Mouse (Mus musculus) liver, adult 2 months (tissue): ENCODE measurements around the gene Scn8a. TPM values are rescaled to one million over a fixed set of nuclear protein-coding genes. Genes with fewer than 3 reads are reported as not detected.
A peak's percentile ranks its signal among the peaks of the same experiment; 100 is the strongest.

ENCODE experiments used
- DNase-seq: peaks from one replicate; pipeline ENCODE4 v3.0.0-alpha.2; 2011; ENCODE audit warnings: low read depth, low spot score; ENCODE audit errors: extremely low read depth
- H3K27ac ChIP-seq: fragments of 200-500 bp; replicated peaks from 2 replicates; pipeline ENCODE4 v1.5.1; 2012; ENCODE audit warnings: low read depth, mild to moderate bottlenecking, control low read depth, inconsistent platforms, low read length; ENCODE audit not compliant: insufficient read depth
- H3K27me3 ChIP-seq: fragments of 200-500 bp; 2 replicates; pipeline ENCODE4 v1.6.1; 2012; ENCODE audit warnings: mild to moderate bottlenecking, moderate library complexity, low read length, inconsistent platforms; ENCODE audit not compliant: control insufficient read depth, insufficient read depth
- H3K36me3 ChIP-seq: fragments of 200-500 bp; 2 replicates; pipeline ENCODE4 v1.6.1; 2012; ENCODE audit warnings: low read length, inconsistent platforms; ENCODE audit not compliant: control insufficient read depth, insufficient read depth
- H3K4me1 ChIP-seq: fragments of 200-500 bp; 2 replicates; pipeline ENCODE4 v1.6.1; 2011; ENCODE audit warnings: low read length; ENCODE audit not compliant: control insufficient read depth, insufficient read depth
- H3K4me3 ChIP-seq: fragments of 200-500 bp; 2 replicates; pipeline ENCODE4 v1.5.1; 2011; ENCODE audit warnings: low read depth, mild to moderate bottlenecking, control low read depth, low read length, moderate library complexity; ENCODE audit not compliant: insufficient read depth
- H3K79me2 ChIP-seq: fragments of 200-500 bp; 2 replicates; pipeline ENCODE4 v1.6.1; 2012; ENCODE audit warnings: inconsistent platforms, mild to moderate bottlenecking, low read length, moderate library complexity; ENCODE audit not compliant: control insufficient read depth, insufficient read depth
- H3K9ac ChIP-seq: fragments of 200-500 bp; 2 replicates; pipeline ENCODE4 v1.6.1; 2012; ENCODE audit warnings: low read depth, mild to moderate bottlenecking, control low read depth, inconsistent platforms, low read length
- CTCF ChIP-seq: fragments of 200-500 bp; IDR thresholded peaks from 2 replicates; pipeline ENCODE4 v1.5.1; 2011; ENCODE audit warnings: low read depth, low read length, control low read depth
- POLR2A ChIP-seq: fragments of 200-500 bp; IDR thresholded peaks from 2 replicates; pipeline ENCODE4 v1.6.1; 2011; ENCODE audit warnings: low read length, control low read depth; ENCODE audit not compliant: insufficient read depth; ENCODE audit errors: extremely low read depth
- WGBS: fragments of 180-500 bp; shearing (Covaris S2); methylation state at CpG from one replicate; pipeline ENCODE4 v1.1.7; 2018; 5-methylcytosine and 5-hydroxymethylcytosine counted together
- polyA plus RNA-seq: library from polyadenylated mRNA; depleted of rRNA; stranded (reverse); fragments of >200 nt; gene quantifications from 2 replicates; pipeline ENCODE4 v1.2.3, GENCODE M21; 2012
- total RNA-seq: library from RNA; depleted of rRNA; stranded (reverse); fragments of >200 nt; gene quantifications from 2 replicates; pipeline ENCODE4 v1.2.3, GENCODE M21; 2014

Scn8a gene
- total and polyA plus RNA-seq, 2 experiments, result 0.07 to 1.4 TPM

GRCm38 (mm10) chr15:101008386-101009010 is 138.8 kb downstream of the Scn8a start:
- no peaks in the 10 kb centered on the region for H3K36me3 ChIP-seq
- 0 out of 2 replicates have a peak, but pooled peaks cover 2% of the 10 kb centered on the region for H3K27me3 ChIP-seq
- WGBS, result 81% methylated on average over 14 of the region's 14 CpGs
- H3K79me2 ChIP-seq, result no peaks in the 10 kb centered on the region
- H3K4me1 ChIP-seq, result no peaks in the 10 kb centered on the region
- DNase-seq, result no peak
- H3K9ac ChIP-seq, result no peak overlapping the region
- no peak overlapping the region for H3K4me3 ChIP-seq
- H3K27ac ChIP-seq, result no peak overlapping the region
- TF ChIP-seq CTCF, result no peak
- TF ChIP-seq POLR2A, result no peak

DNA sequence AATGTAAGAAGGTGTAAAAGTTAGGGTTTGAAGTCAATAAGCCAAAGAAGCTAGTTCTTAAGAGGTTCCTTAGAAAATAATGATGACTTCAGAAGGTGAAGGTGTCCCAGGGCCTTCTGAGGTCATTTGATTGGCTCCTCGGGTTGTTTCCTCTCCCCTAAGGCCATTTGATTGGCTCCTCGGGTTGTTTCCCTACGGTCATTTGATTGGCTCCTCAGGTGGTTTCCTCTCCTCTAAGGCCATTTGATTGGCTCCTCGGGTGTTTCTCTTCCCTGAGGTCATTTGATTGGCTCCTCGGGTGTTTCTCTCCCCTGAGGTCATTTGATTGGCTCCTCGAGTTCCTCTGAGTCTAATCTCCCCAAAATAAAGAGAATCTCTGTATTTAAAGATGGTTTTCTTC is 141.7 kb downstream of the Scn8a start:
- Histone ChIP-seq H3K4me1 (no peaks in the 10 kb centered on the region), H3K9ac (no peak overlapping the region), H3K27ac (no peak overlapping the region), H3K36me3 (no peaks in the 10 kb centered on the region), H3K4me3 (no peak overlapping the region), H3K27me3 (no peaks in the 10 kb centered on the region), H3K79me2 (no peaks in the 10 kb centered on the region)
- no peak for DNase-seq
- WGBS, result 78% methylated on average over 6 of the region's 6 CpGs
- no peak for TF ChIP-seq CTCF
- TF ChIP-seq POLR2A, result no peak

GRCm38 (mm10) chr15:101028960-101029359 is 159.3 kb downstream of the Scn8a start:
- no peaks in the 10 kb centered on the region for H3K79me2 ChIP-seq
- H3K4me1 ChIP-seq, result no peaks in the 10 kb centered on the region
- H3K9ac ChIP-seq, result no peak overlapping the region
- DNase-seq, result no peak
- H3K36me3 ChIP-seq, result no peaks in the 10 kb centered on the region
- H3K4me3 ChIP-seq, result no peak overlapping the region
- TF ChIP-seq POLR2A, result no peak
- TF ChIP-seq CTCF, result no peak
- no peak overlapping the region for H3K27ac ChIP-seq
- no peaks in the 10 kb centered on the region for H3K27me3 ChIP-seq
- WGBS, result 71% methylated on average over 2 of the region's 2 CpGs

DNA sequence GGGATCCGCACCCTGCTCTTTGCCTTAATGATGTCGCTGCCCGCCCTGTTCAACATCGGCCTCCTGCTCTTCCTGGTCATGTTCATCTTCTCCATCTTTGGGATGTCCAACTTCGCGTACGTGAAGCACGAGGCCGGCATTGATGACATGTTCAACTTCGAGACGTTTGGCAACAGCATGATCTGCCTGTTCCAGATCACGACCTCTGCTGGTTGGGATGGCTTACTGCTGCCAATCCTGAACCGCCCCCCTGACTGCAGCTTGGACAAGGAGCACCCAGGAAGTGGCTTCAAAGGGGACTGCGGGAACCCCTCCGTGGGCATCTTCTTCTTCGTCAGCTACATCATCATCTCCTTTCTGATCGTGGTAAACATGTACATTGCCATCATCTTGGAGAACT is 170.0 kb downstream of the Scn8a start:
- no peaks in the 10 kb centered on the region for H3K79me2 ChIP-seq
- no peak for DNase-seq
- H3K9ac ChIP-seq, result no peak overlapping the region
- TF ChIP-seq CTCF, result peak; percentile 48
- no peak for TF ChIP-seq POLR2A
- WGBS, result 33% methylated on average over 17 of the region's 17 CpGs
- no peak overlapping the region for H3K4me3 ChIP-seq
- H3K27ac ChIP-seq, result no peak overlapping the region
- H3K36me3 ChIP-seq, result no peaks in the 10 kb centered on the region
- H3K27me3 ChIP-seq, result peaks cover 8% of the 10 kb centered on the region
- H3K4me1 ChIP-seq, result no peaks in the 10 kb centered on the region

DNA sequence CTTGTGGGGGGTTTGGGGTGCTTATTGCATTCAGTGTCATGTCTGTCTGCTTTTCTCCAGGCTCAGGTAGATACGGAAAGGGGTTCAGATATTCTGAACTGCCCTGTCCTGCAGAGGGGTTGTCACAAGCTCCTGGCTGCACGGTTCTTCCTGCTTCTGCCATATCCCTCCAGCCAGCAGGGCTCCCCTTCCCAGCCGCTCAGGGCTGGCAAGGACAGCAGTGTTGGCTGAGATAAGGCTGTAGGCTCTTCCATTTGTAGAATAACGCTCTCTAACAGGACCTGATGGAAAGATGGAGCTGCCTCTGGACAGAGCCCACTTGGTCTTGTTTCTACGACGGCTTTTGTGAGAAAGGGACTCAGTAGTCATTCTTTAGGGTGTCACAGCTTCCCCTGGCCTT is 172.3 kb downstream of the Scn8a start:
- 52% methylated on average over 6 of the region's 6 CpGs for WGBS
- Histone ChIP-seq H3K4me3 (no peak overlapping the region), H3K79me2 (no peaks in the 10 kb centered on the region), H3K4me1 (no peaks in the 10 kb centered on the region), H3K27me3 (peaks cover 19% of the 10 kb centered on the region), H3K27ac (no peak overlapping the region), H3K36me3 (no peaks in the 10 kb centered on the region), H3K9ac (no peak overlapping the region)
- no peak for DNase-seq
- TF ChIP-seq CTCF (no peak), POLR2A (no peak)

DNA sequence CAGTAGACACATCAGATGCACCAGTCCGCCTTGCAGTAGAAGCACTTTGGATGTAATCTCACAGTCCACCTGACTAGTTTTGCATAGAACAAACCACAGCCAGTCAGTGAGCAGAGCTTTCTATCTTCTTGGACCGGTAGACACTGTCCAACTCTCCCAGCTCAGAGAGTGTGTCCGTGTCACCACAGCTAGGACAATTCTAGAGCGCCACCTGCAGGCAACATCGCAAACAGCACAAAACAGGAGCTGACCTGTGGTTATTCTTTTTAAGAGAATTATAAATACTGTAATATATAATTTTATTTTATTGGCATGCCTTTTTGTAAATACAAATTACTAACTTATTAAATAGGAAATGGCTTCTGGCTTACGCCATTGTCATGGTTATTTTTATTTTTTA is 173.0 kb downstream of the Scn8a start:
- WGBS, result 27% methylated on average over 6 of the region's 6 CpGs
- peaks cover 22% of the 10 kb centered on the region for H3K27me3 ChIP-seq

More for the DNA sequence above, 173.0 kb downstream of the Scn8a start:
- Histone ChIP-seq H3K9ac (no peak overlapping the region), H3K36me3 (no peaks in the 10 kb centered on the region), H3K4me1 (no peaks in the 10 kb centered on the region), H3K79me2 (no peaks in the 10 kb centered on the region), H3K4me3 (no peak overlapping the region), H3K27ac (no peak overlapping the region)
- peak; percentile 28 for DNase-seq
- TF ChIP-seq CTCF (peak; percentile 82), POLR2A (no peak)
